Mouse (Mus musculus) limb, embryonic 10.5 days (tissue): ENCODE results near the gene Dock11. TPM values are rescaled to one million over a fixed set of nuclear protein-coding genes. Genes with fewer than 3 reads are reported as not detected.

Experiments used
- DNase-seq: peaks from one replicate; pipeline ENCODE4 v3.0.0-alpha.2; 2017; ENCODE audit warnings: low spot score
- H3K27ac ChIP-seq: fragments of 300-500 bp; sonication (generic); 2 replicates; pipeline ENCODE4 v1.5.1; 2016; ENCODE audit warnings: mild to moderate bottlenecking
- H3K27me3 ChIP-seq: fragments of 300-500 bp; sonication (generic); 2 replicates; pipeline ENCODE4 v1.6.1; 2016; ENCODE audit warnings: low read depth, mild to moderate bottlenecking; ENCODE audit not compliant: poor library complexity, severe bottlenecking
- H3K36me3 ChIP-seq: fragments of 300-500 bp; sonication (generic); 2 replicates; pipeline ENCODE4 v1.6.1; 2016; ENCODE audit warnings: mild to moderate bottlenecking, moderate library complexity
- H3K4me1 ChIP-seq: fragments of 300-500 bp; sonication (generic); 2 replicates; pipeline ENCODE4 v1.6.1; 2016
- H3K4me3 ChIP-seq: fragments of 300-500 bp; sonication (generic); 2 replicates; pipeline ENCODE4 v1.5.1; 2016; ENCODE audit warnings: mild to moderate bottlenecking, moderate library complexity
- H3K9me3 ChIP-seq: fragments of 300-500 bp; sonication (generic); replicated peaks from 2 replicates; pipeline ENCODE4 v1.6.1; 2016; ENCODE audit warnings: mild to moderate bottlenecking
- WGBS: fragments of 180-500 bp; shearing (Covaris S2); methylation state at CpG from one replicate; pipeline ENCODE4 v1.1.7; 2016; 5-methylcytosine and 5-hydroxymethylcytosine counted together
- polyA plus RNA-seq: library from polyadenylated mRNA; unstranded; fragments of >200 nt; fragmentation: Nextera tagmentation; extraction: Ambion mirVana; gene quantifications from 2 replicates; pipeline ENCODE4 v1.2.1, GENCODE M21; 2016

Gene Dock11
- polyA plus RNA-seq, result 15.2 and 15.5 TPM in 2 replicates

DNA sequence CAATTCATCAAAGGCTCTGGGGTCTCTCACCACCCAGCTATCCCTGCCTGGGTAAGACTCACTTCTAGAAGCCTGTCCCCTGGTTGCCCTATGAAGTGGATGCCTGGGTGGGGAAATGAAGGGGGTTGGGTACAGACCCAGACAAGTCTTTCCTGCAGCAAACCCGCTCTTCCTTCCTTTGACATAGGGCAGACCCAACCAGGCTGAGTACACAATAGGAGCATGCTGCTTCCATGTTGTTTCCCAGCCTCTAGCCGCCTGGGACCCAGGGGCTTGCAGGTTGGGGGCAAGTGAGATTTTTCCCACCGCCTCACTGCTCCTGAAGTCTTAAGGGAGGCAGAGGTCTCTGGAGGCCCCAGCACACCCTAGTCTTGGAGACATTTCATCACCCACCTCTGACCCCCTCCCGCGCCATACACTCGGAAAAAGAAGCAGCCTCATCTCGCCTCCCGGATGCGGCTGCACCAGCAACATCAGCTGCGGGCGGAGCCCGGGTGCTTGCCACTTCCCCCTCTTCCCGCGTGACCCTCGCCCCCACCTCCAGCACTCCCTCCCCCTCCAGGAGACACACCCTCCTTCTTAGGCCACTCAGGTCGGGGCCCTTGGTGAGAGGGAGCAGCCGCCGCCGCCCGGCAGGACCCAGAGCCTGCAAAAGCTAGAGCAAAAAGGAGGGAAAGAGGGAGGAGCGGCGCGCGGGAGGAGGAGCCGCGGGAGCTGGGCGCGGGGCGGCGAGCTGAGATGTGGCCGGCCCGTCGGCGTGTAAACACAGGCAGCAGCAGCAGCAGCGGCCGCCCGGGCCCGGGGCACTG, at the start of gene Dock11:
Gene Dock11 (plus strand): TSS at position 746 of the 809 bp plus-strand sequence.
- WGBS, result 5% methylated on average over 37 of the region's 38 CpGs

DNA sequence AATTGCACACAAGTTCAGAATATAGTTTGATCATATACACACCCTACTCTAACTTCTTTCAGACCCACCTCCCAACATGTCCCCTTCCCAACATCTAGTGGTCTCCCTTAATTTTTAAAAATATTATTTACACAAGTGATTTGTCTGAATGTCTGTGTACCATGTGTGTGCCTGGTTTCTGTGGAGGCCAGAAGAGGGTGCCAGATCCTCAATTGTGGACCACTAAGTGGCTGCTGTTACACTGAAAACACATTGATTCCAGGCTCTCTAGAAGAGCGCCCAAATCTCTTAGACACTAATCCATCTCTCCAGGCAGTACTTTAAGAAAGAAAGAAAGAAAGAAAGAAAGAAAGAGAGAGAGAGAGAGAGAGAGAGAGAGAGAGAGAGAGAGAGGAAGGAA, 8.9 kb upstream of the Dock11 start:
- Histone ChIP-seq H3K27me3 (no peaks in the 10 kb centered on the region), H3K4me3 (no peak overlapping the region), H3K9me3 (no peaks in the 10 kb centered on the region), H3K4me1 (no peaks in the 10 kb centered on the region), H3K27ac (no peak overlapping the region), H3K36me3 (no peaks in the 10 kb centered on the region)
- WGBS, result 58% methylated on average over 1 of the region's 1 CpGs
- no peak for DNase-seq

More for the DNA sequence above, at the start of gene Dock11:
- Histone ChIP-seq H3K9me3 (no peaks in the 10 kb centered on the region), H3K4me1 (no peaks in the 10 kb centered on the region), H3K27me3 (0 out of 2 replicates have a peak, but pooled peaks cover 9% of the 10 kb centered on the region), H3K4me3 (peak within 1 kb of the TSS; percentile 63), H3K27ac (peak within 1 kb of the TSS; percentile 87), H3K36me3 (no peaks in the 10 kb centered on the region)
- DNase-seq, result peak; percentile 72

DNA sequence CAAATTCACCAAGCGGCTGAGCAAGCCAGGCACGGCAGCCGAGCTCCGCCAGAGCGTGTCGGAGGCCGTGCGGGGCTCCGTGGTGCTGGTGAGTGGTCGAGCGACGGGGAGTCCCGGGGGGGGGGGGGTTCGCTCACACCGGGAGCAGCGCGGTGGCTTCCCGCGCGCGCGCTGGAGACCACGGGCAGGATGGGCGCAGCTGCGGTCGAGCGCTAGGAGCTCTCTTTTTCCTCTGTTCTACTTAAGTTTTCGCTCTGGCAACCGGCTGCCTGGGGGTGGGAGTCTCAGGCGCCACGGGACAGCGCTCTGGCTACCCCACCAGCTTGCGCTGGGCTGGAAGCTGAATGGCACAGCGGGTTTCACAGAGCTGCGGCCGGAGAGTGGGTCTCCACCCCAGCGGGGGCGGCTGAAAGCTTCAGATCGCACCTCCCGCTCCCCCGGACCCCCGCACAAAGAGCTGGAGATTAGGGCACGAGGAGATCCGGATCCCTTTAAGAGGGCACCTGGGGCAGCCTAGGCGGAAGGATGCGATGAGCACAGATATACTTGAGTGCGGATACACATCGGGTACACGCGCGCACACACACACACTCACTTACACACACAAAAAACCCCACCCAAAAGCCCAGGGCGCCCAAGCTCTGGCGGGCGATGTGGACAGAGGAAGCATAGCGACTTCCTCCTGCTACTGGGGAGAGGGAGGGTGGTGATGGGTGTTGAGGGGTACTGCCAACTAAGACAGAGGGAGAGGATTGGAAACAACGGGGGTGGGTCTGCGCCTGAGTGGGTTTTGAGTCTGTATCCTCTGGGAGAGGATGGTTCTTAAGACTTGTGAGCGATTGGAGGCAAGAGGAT, 540 bp downstream of the Dock11 start:
- H3K4me3 ChIP-seq, result peak overlapping the region; percentile 63
- 13% methylated on average over 47 of the region's 58 CpGs for WGBS
- 0 out of 2 replicates have a peak, but pooled peaks cover 9% of the 10 kb centered on the region for H3K27me3 ChIP-seq
- peak overlapping the region; percentile 87 for H3K27ac ChIP-seq
- no peaks in the 10 kb centered on the region for H3K4me1 ChIP-seq
- no peaks in the 10 kb centered on the region for H3K36me3 ChIP-seq
- no peaks in the 10 kb centered on the region for H3K9me3 ChIP-seq
- peak; percentile 37 for DNase-seq

DNA sequence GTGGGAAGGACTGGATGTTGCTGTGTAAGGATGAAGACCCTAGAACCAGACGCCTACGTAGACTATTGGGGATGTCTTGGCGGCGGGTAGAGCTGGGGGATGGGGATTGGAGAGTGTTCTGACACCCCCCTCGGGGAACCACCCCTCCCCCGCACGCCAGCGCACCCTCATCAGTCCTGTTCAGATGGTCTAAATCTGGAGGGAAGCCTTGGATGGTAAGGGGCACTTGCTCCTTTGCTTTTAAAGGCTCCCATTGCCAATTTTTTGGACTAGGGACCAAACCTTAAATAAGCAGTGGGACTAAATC, 1.1 kb downstream of the Dock11 start:
- Histone ChIP-seq H3K36me3 (no peaks in the 10 kb centered on the region), H3K4me3 (peak overlapping the region; percentile 63), H3K4me1 (no peaks in the 10 kb centered on the region), H3K9me3 (no peaks in the 10 kb centered on the region), H3K27me3 (0 out of 2 replicates have a peak, but pooled peaks cover 9% of the 10 kb centered on the region), H3K27ac (peak overlapping the region; percentile 87; the same call in 1 of the 2 replicates)
- DNase-seq, result peak; percentile 31
- WGBS, result 15% methylated on average over 8 of the region's 8 CpGs

DNA sequence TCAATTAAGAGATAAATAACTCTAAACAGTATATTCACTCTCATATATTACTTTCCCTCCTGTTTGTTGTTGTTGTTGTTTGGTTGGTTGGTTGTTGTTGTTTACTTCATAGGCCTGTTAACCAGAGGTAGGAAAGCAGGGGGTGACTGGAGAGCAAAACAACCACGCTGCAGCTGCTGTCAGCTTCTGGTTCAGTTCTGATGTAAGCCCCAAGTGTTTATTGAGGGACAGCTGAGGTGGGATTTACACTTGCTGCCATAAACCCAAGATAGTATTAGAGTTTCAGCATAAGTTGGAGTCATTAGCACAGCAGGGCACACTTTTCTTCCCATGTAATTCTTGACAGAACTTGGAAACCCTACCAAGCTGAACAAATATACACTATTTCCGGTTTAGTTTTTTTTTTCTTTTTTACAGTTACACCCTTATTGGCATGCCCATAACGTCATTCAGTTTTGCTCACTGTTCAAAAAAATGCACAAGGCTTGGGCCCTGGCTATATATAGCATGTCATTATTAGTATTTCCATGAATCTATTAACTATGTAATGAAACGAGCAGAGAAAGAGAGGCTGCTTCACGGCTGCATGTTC, 3.0 kb downstream of the Dock11 start:
- no peaks in the 10 kb centered on the region for H3K9me3 ChIP-seq
- H3K36me3 ChIP-seq, result no peaks in the 10 kb centered on the region
- no peak overlapping the region for H3K27ac ChIP-seq
- H3K4me1 ChIP-seq, result no peaks in the 10 kb centered on the region
- no peak for DNase-seq
- 0 out of 2 replicates have a peak, but pooled peaks cover 9% of the 10 kb centered on the region for H3K27me3 ChIP-seq
- no peak overlapping the region for H3K4me3 ChIP-seq
- 75% methylated on average over 5 of the region's 5 CpGs for WGBS

DNA sequence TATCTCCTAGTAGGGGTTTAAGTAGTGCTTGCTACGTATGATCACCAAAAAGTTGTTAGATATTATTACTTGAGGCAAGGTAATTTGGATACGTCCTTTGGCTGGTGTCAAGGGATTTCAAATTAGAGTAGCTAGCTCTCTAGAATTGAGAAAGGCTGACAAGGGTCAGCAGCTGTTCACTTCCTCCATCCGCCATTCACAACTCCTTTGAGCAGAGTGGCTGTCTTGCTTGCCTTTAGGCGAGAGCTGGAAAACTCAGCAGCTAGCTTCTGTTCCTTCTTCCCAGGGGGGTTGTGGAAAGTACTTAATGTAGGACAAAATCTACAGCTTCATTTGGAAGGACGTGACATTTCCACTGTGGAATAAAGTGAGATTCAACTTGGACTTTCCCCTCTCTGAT, 3.7 kb downstream of the Dock11 start:
- H3K4me3 ChIP-seq, result no peak overlapping the region
- no peak overlapping the region for H3K27ac ChIP-seq
- no peak for DNase-seq
- no peaks in the 10 kb centered on the region for H3K36me3 ChIP-seq
- H3K27me3 ChIP-seq, result 0 out of 2 replicates have a peak, but pooled peaks cover 9% of the 10 kb centered on the region
- WGBS, result 55% methylated on average over 5 of the region's 5 CpGs
- no peaks in the 10 kb centered on the region for H3K4me1 ChIP-seq
- no peaks in the 10 kb centered on the region for H3K9me3 ChIP-seq

DNA sequence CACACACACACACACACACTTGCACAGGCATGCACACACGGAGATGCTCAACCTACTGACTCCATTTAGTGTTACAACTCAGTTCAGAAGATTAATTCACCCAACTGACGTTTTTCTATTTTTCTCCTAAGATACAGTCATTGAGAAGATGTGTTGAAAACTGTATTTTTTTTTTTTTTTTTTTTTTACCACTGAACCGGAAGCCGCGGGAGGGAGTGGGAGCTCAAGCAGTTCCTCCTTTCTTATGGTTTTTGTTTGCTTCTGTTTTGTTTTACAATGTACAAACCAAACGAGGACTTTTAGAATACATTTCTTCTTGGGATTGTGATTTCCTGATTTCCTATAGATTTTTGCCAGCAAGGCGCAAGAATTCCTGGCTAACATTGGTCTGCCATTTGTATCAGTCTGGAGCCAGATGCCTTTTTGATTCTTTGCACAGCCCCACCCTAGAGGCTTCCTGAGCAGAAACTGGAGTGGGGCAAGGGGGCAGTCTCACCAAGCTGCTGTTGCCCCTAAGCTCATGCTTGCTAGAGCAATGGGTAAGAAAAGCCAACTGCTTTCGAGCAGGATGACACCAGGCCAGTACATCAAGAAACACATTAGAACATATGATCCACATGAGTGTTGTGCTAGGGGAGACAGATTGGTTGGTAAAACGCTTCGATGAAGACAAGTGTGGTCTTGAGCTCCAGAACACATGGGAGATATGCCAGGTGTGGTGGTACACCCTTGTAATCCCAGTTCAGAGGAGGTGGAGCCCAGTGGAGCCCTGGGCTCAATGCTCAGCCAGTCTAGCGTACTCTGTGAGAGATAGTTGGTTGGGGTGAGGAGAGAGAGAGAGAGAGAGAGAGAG, 9.2 kb downstream of the Dock11 start:
- WGBS, result 83% methylated on average over 11 of the region's 11 CpGs
- Histone ChIP-seq H3K4me3 (no peak overlapping the region), H3K4me1 (no peaks in the 10 kb centered on the region), H3K9me3 (no peaks in the 10 kb centered on the region), H3K27ac (no peak overlapping the region), H3K27me3 (no peaks in the 10 kb centered on the region), H3K36me3 (no peaks in the 10 kb centered on the region)
- DNase-seq, result no peak

DNA sequence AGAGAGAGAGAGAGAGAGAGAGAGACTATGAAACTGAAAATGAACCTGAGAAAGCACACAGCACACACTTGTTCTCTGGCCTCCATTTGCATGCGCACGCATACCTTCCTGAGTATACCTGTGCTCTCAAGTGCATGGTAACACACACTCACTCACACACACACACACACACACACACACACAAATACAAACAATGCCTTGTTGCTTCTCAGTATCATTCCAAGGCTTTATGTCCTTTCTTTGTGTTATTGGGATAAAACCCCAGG, 9.8 kb downstream of the Dock11 start:
- 100% methylated on average over 2 of the region's 2 CpGs for WGBS
- Histone ChIP-seq H3K4me3 (no peak overlapping the region), H3K27me3 (no peaks in the 10 kb centered on the region), H3K27ac (no peak overlapping the region), H3K4me1 (no peaks in the 10 kb centered on the region), H3K36me3 (no peaks in the 10 kb centered on the region), H3K9me3 (no peaks in the 10 kb centered on the region)
- no peak for DNase-seq

DNA sequence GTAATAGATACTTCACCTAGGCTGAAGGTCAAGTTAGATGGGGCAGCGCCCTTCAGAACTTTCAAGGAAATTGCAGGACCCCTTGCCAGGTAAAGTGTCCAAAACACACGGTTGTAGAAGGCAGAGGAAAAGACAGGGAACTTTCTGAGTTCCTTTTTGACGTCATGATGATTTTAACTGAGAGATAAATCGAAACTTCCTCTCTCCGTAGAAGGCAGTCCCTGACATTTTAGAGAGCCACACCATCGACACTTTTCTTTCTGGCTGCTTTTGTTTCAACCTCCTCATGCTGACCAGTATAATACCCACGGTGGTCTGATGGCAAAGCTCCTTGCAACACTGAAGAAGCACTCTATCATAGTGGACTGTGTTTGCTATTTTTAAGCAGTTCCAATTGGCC, 15.7 kb downstream of the Dock11 start:
- H3K27ac ChIP-seq, result no peak overlapping the region
- WGBS, result 78% methylated on average over 7 of the region's 7 CpGs
- H3K9me3 ChIP-seq, result no peaks in the 10 kb centered on the region
- no peak for DNase-seq
- H3K4me3 ChIP-seq, result no peak overlapping the region
- no peaks in the 10 kb centered on the region for H3K27me3 ChIP-seq
- no peaks in the 10 kb centered on the region for H3K36me3 ChIP-seq
- H3K4me1 ChIP-seq, result no peaks in the 10 kb centered on the region

DNA sequence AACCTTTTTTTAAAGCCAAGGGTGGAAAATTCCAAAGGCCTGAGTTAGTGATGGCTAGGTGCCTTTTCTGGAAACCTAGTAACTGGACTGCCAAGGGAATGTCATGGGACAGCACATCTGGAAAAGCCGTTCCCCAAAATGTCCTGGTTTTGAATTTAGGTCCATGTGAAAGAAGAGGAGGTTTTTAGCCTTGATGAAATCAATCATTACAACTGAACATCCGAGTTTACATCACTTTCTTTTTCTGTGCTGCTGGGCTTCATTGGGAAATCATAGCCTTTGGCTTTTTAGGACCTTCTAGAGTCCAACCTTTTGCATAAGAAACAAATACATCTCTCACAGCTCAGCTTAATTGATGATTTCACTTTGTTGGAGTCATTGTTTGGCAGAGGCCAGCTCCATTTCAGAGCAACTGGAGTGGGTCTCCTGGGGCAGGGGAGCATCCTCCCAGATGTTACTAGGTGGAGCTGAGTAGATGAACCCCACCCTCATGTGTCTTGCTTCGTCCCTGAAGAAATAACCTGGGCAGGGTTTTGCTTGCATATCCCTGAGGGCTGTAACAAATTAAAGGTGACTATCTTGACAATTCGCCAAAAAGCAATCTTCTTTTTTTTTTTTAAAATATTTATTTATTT, 18.2 kb downstream of the Dock11 start:
- Histone ChIP-seq H3K36me3 (no peaks in the 10 kb centered on the region), H3K4me1 (no peaks in the 10 kb centered on the region), H3K27me3 (no peaks in the 10 kb centered on the region), H3K27ac (no peak overlapping the region), H3K4me3 (no peak overlapping the region), H3K9me3 (no peaks in the 10 kb centered on the region)
- WGBS, result 81% methylated on average over 4 of the region's 4 CpGs
- DNase-seq, result no peak

DNA sequence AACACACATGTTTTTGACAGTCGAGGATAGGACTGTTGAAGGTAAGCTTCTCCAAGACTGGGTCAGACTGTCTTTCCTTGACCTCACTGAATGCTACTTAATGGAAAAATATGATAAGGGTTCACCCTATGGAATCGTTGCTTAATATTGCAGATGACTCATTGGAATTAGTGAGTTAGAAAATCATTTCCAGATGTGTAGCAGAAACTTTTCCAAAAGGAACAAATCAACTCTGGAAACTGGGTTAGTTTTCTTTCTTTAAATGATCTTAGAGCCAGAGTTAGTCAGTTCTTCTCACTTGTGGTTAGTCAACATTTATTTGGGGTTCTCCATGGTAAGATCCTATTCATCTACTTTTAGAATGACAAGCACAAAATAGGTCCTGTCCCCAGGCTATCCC, 30.9 kb downstream of the Dock11 start:
- no peaks in the 10 kb centered on the region for H3K36me3 ChIP-seq
- no peaks in the 10 kb centered on the region for H3K9me3 ChIP-seq
- WGBS, result 81% methylated on average over 2 of the region's 2 CpGs
- no peak overlapping the region for H3K27ac ChIP-seq
- H3K27me3 ChIP-seq, result no peaks in the 10 kb centered on the region
- H3K4me3 ChIP-seq, result no peak overlapping the region
- H3K4me1 ChIP-seq, result no peaks in the 10 kb centered on the region
- no peak for DNase-seq

DNA sequence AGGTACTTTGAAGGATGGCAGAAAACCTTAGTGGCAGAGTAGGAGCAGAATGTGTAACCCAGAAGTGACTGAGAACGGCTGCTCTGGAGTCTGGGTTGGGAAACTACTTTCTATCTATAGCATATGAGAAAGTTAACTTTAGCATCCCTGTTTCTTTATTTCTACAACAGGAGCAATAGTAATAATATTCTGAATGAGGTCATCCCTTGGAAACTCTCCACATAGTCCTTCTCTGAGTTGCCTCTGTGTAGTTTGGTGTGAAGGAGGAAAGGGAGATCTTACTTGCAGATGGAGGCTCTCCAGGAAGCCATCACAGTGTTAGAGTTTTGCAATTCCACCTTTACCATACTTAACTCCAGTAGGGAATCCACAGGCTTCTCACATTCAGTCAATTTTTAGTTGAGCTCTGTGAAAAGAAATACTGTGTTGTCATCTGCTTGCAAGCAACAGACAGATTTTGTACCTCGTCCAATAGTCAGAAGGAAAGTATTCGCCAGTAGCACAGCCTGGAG, 31.5 kb downstream of the Dock11 start:
- Histone ChIP-seq H3K36me3 (no peaks in the 10 kb centered on the region), H3K4me3 (no peak overlapping the region), H3K27me3 (no peaks in the 10 kb centered on the region), H3K27ac (no peak overlapping the region), H3K9me3 (no peaks in the 10 kb centered on the region), H3K4me1 (no peaks in the 10 kb centered on the region)
- DNase-seq, result no peak
- WGBS, result 84% methylated on average over 3 of the region's 3 CpGs
